Mouse (Mus musculus): ENCODE measurements around the gene Cpm. TPM values are rescaled to one million over a fixed set of nuclear protein-coding genes. Genes with fewer than 3 reads are reported as not detected.
"Not testable (repeated sequence)": the region's sequence is repeated elsewhere in the genome, so short reads cannot be mapped to it uniquely, and the experiment has no call there.

The Cpm gene
- polyA plus RNA-seq, 1 experiment: 3.9 TPM

DNA sequence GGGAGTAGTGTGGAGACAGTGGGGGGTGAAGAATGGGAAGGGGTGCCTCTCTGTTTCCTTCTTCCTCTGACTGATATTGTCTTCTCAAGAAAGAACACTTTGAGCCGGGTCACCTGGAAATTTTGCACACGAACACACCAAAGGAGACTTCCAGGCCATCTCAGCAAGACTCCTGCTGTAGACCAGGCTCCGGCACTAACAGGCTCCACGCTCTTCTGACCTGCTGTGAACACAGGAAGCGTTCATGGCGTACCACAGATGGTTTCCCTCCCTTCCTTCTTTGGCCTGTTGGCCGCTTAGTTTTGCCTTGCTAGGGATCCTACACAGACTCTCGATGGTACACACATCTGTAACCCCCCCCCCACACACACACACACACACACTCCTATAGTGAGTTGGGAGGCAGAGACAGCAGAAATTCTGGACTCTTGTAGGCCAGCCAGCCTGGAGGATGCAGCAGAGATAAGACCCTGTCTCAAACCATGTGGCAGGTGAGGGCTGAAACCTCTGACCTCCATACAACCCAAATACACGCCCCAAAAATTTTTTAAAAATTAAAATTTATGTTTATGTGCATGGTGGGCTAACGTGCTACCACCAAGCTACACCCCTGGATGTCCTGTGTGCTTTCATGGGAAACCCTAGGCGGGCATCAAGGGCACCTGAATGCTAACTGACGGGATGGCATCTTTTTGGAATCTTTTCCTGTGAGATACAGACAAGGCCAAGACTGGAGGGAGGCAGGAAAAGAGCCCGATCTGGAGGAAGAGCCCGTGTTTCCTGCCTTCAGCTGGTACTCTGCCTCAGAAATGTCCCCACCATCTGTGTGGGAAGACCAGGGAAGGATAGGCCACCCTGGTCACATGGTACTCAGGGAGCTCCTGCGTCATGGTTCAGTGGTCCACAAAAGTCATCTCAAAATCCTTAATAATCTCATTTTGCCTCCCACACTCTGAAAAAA, 23.7 kb upstream of the Cpm start:
- DNase-seq (ENCODE audit: extremely low spot score in 1 of 2, low spot score in 1 of 2): no peak

DNA sequence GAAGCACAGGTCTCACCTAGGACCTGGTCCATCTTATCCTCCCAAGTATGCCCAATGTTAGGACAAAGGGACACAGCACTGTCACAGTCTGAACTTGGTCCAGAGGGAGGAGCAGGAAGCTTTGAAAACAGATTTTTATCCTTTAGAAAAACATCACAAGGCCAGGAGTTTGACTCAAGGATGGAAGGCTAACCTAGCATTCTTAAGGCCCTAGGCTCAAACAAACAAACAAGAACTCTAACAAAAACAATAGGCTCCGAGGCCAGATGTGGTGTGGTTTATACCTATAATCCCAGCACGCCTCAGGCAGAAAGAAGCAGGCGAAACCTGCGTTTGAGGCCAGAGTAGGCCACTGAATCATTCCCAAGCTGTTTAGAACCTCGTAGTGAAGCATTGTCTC, 22.9 kb upstream of the Cpm start:
- no peak for DNase-seq (ENCODE audit: extremely low spot score in 1 of 2, low spot score in 1 of 2)

DNA sequence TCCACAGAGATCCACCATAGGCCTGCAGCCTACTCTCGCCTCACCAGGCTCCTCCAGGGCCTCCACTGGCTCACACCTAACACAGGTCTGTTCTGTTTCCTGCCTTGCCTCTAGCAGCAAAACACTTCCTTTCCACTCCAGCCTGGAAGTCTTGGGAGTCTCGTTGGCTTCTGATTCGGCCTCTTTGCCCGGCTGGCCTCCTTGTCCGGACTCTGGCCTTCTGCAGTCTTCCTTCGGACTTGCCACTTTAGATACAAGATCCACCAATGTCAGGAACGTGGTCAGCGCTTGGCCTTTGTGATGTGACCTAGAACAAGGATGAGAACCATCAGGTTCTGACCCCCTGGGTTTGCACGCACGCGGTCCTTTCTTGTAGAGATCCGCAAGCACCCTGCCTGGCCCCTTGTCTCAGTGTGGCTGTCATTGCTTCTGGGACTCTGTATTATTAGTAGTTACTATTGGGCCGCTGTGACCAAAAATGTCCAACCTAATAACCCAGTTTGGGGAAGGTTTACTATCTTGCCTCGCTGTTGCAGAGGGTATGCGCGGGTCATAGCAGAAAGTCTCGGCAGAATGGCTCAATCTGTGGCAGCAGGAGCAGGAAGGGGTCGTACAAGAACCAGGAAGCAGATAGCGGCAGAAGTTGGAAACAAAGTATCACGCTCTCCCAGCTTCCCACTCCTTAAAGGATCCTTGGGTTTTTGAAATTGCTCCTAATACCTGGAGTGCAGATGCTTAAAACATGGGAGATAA, 22.1 kb upstream of the Cpm start:
- DNase-seq (ENCODE audit: extremely low spot score in 1 of 2, low spot score in 1 of 2): no peak

- no peak for DNase-seq (ENCODE audit: extremely low spot score in 1 of 2, low spot score in 1 of 2)
Measured at GRCm38 (mm10) chr10:117607804-117608279, 21.5 kb upstream of the Cpm start.

DNA sequence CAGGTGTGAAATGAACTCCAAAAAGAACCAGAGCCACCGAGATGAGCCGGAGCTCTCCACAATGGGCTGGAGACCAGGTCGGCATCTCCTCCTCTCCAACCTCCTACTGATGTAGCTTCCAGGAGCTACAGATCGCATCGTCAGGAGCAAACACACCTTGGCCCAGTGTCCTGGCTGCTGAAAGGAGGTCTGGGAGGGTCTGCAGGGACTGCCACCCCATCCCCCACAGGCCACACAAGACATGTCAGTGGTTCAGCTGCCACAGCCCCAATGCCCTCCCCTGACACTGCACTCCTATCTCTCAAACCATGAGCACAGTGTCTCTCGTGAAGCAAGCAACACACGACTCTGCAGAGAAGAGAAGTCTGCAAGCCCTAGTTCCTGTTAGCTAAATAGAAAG, 20.8 kb upstream of the Cpm start:
- no peak for DNase-seq (ENCODE audit: extremely low spot score in 1 of 2, low spot score in 1 of 2)

DNA sequence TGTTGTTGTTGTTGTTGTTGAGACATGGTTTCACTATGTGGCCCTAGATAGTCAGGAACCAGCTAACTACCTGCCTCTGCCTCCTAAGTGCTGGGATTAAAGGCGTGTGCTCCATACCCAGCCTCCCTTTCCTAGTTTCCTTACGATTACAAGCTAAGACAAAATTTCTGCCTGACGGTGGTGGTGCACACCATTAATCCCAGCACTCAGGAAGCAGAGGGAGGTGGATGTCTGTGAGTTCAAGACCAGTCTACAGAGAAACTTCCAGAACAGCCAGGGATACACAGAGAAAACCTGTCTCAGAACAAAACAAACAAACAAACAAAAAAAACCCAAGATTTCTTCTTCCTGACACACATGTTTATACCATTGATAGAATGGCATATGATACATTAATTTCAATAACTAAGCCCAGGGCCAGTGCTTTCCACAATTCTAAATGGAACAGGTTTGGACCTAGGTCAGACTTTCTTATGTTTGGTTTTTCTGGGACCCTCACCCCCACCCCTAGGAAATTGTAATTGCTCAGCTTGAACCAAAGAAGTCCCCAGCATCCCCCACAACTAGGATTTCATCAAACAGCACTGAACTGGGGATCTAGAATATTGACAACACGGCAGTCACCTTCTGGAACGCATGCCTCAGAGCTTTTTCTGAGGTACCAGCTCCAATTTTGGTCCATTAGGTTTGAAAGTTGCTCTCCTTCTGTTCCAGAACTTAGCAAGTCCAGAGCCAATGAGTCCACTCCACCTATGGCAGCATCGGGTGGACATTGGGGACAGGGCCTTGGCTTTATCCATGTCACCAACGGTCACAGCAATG, 20.1 kb upstream of the Cpm start:
- DNase-seq (ENCODE audit: extremely low spot score in 1 of 2, low spot score in 1 of 2): no peak

DNA sequence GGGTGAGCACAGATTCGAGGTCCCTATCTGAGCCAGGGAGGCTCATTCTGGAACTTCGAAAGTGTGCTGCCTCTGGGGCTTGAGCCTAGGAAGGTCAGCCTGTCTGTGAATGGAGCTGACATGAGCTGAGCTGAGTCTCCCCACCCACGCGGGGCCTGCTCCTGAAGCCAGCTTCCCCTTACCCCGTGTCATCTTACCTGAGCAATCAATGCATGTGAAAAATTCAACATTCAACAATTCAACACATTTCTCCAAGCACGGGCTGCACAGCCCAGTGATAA, 19.6 kb upstream of the Cpm start:
- no peak for DNase-seq (ENCODE audit: extremely low spot score in 1 of 2, low spot score in 1 of 2)

DNA sequence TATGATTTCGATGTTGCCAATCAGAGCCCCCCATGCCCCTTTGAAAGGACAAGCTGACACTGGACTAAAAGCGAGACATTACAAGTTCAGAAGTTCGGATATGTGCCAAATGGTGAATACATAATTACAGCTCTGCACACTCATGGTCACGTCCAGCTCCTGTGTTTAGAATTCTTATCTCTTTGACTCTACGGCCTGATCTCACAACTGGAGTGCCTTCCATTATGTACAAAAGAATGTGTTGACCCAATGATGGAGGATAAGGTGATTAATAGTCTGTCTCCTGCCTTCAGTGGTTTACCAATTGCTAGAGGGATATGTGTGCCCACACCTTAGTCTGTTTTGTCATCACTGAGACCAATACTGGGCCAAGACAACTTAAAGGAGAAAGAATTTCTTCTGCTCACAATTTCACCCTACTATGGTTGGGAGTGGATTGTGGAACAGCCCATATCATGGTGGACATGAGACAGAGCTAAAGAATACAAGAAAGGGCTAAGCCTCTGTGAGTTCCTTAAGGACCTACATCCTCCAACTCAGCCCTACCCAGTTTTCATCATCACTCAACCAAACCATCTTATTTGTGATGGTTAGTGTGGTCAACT, 19.0 kb upstream of the Cpm start:
- DNase-seq (ENCODE audit: extremely low spot score in 1 of 2, low spot score in 1 of 2): no peak

GRCm38 (mm10) chr10:117610794-117611384, 18.4 kb upstream of the Cpm start:
- no peak for DNase-seq (ENCODE audit: extremely low spot score in 1 of 2, low spot score in 1 of 2)

- no peak for DNase-seq (ENCODE audit: extremely low spot score in 1 of 2, low spot score in 1 of 2)
Measured at GRCm38 (mm10) chr10:117611503-117611902, 17.8 kb upstream of the Cpm start.

GRCm38 (mm10) chr10:117611976-117612375, 17.3 kb upstream of the Cpm start:
- DNase-seq (ENCODE audit: extremely low spot score in 1 of 2, low spot score in 1 of 2): no peak

DNA sequence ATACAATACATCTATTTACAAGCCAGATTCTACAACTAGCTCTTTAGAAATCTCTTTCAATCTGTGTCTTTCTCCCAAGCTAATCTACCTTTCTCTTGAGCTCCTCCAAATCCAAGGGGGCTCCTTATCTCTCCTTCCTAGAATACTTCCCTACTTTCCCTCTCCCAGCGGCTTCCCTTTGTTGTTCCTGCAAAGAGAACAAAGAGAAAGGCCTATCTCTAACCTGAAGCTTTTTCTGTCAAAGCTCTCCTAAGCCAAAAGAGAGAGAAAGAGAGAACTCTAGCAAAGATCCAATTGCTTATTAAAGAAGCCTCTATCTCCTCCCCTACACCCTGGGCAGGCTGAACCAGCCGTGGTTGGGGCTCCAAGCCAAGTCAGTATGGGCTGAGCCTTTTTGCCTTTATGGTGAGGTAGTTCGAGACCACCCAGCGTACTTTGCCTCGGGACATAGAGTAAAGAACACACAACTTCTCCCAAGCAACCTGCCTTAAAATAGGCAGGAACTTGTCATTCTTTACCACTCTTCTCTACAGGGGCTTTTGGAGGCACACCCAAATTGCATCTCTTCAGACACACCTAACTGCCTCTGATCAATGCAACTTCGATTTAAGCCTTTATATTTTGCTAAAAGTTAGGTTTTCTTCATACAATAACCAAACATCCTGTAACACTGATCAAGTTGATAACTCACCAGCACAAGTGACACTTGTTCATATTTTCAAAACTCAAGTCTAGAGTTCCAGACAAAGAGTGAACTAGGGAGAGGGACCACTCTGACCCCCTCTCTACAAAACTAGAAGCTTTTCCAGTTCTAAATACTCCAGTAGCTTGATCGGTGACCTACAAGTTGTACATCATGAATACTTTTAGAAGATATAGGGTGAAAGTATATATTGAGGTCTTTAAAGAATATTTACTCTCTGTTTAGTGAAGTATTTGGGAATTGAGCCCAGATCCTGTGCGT, 16.4 kb upstream of the Cpm start:
- DNase-seq (ENCODE audit: extremely low spot score in 1 of 2, low spot score in 1 of 2): no peak

- no peak for DNase-seq (ENCODE audit: extremely low spot score in 1 of 2, low spot score in 1 of 2)
Measured at GRCm38 (mm10) chr10:117613960-117614359, 15.3 kb upstream of the Cpm start.

- no peak for DNase-seq (ENCODE audit: extremely low spot score in 1 of 2, low spot score in 1 of 2)
Measured at GRCm38 (mm10) chr10:117614387-117614786, 14.9 kb upstream of the Cpm start.

GRCm38 (mm10) chr10:117615239-117615638, 14.1 kb upstream of the Cpm start:
- no peak for DNase-seq (ENCODE audit: extremely low spot score in 1 of 2, low spot score in 1 of 2)

DNA sequence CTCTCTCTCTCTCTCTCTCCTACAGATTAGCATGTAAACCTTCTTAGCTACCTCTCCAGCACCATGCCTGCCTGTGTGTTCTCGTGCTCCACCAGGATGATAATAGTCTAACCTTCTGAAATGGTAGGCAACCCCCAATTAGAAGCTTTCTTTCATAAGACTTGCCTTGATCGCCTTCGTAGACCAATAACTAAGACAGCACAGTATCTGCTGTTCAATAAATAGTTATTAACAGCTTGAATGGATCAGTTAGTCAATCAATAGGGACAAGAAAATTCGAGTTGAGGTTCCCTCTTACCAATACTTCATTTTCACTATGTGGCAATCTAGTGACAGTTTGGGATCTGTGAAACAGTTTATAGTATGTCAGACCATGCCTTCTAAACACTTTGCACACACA, 13.6 kb upstream of the Cpm start:
- no peak for DNase-seq (ENCODE audit: extremely low spot score in 1 of 2, low spot score in 1 of 2)

- DNase-seq (ENCODE audit: extremely low spot score in 1 of 2, low spot score in 1 of 2): no peak
Measured at GRCm38 (mm10) chr10:117616191-117616680, 13.1 kb upstream of the Cpm start.

DNA sequence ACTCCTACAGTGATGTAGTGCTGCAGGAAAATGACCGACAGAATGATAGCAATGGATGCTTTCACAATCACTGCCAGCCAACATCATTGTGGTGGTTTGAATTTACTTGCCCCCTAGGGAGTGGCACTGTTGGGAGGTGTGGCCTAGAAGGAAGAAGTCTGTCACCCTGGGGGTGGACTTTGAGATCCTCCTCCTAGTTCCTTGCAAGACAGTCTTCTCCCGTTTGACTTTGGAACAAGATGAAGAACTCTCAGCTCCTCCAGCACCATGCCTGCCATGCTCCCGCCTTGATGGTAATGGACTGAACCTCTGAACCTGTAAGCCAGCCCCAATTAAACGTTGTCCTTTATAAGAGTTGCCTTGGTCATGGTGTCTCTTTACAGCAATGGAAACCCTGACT, 12.5 kb upstream of the Cpm start:
- DNase-seq (ENCODE audit: extremely low spot score in 1 of 2, low spot score in 1 of 2): not testable (repeated sequence)
